Mouse (Mus musculus) limb, embryonic 10.5 days (tissue): Measurements from ENCODE around the gene Fry. TPM values are rescaled to one million over a fixed set of nuclear protein-coding genes. Genes with fewer than 3 reads are reported as not detected.

Source experiments
- DNase-seq: peaks from one replicate; pipeline ENCODE4 v3.0.0-alpha.2; 2017; ENCODE audit warnings: low spot score
- H3K27ac ChIP-seq: fragments of 300-500 bp; sonication (generic); 2 replicates; pipeline ENCODE4 v1.5.1; 2016; ENCODE audit warnings: mild to moderate bottlenecking
- H3K27me3 ChIP-seq: fragments of 300-500 bp; sonication (generic); 2 replicates; pipeline ENCODE4 v1.6.1; 2016; ENCODE audit warnings: low read depth, mild to moderate bottlenecking; ENCODE audit not compliant: poor library complexity, severe bottlenecking
- H3K36me3 ChIP-seq: fragments of 300-500 bp; sonication (generic); 2 replicates; pipeline ENCODE4 v1.6.1; 2016; ENCODE audit warnings: mild to moderate bottlenecking, moderate library complexity
- H3K4me1 ChIP-seq: fragments of 300-500 bp; sonication (generic); 2 replicates; pipeline ENCODE4 v1.6.1; 2016
- H3K4me3 ChIP-seq: fragments of 300-500 bp; sonication (generic); 2 replicates; pipeline ENCODE4 v1.5.1; 2016; ENCODE audit warnings: mild to moderate bottlenecking, moderate library complexity
- H3K9me3 ChIP-seq: fragments of 300-500 bp; sonication (generic); replicated peaks from 2 replicates; pipeline ENCODE4 v1.6.1; 2016; ENCODE audit warnings: mild to moderate bottlenecking
- WGBS: fragments of 180-500 bp; shearing (Covaris S2); methylation state at CpG from one replicate; pipeline ENCODE4 v1.1.7; 2016; 5-methylcytosine and 5-hydroxymethylcytosine counted together
- polyA plus RNA-seq: library from polyadenylated mRNA; unstranded; fragments of >200 nt; fragmentation: Nextera tagmentation; extraction: Ambion mirVana; gene quantifications from 2 replicates; pipeline ENCODE4 v1.2.1, GENCODE M21; 2016

Gene Fry
- 3.2 and 3.3 TPM in 2 replicates for polyA plus RNA-seq

DNA sequence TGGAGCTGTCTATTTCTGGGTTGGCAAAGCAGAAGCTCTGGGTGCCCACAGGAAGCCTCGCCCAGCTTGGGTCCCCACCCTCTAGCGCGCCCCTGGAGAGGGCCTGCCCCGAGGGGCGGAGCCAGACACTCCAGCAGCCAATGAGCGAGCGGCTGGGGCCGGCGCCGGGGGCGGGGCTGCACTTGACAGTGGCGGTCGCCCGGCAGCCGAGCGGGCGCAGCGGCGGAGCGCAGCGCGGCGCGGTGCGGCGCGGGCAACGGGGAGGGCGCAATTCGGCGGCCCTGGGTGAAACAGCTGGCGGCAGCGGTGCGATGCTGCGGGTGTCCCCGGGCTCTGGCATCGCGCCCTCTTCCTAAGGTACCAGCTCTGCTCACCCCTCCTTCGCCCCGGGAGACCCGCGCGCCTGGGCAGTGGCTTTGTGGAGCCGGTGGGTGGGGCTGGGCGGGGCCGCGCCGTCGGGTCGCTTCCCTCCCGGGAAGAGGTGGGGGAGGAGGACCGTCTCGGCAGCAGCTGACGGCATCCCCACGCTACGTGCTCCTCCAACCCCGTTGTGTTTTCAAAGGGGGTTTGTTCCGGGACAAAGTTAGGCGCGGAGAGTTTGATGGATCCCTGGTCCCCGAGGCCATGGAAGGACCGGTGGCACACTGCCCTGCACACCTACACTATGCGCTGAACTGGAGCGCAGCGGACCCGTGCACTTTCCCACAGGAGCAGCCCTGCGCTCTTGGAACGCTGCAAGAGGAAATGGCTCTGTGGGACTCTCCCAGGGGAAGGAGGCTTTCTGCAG lies at the start of gene Fry:
Fry (plus strand) TSS at position 191 of the 787 bp plus-strand sequence.
- peaks cover 17% of the 10 kb centered on the region for H3K27me3 ChIP-seq
- H3K27ac ChIP-seq: peak within 1 kb of the TSS; percentile 63; the same call in 1 of the 2 replicates
- H3K9me3 ChIP-seq: 0 out of 2 replicates have a peak, but pooled peaks cover 4% of the 10 kb centered on the region
- no peaks in the 10 kb centered on the region for H3K36me3 ChIP-seq
- under 1% methylated on average over 68 of the region's 68 CpGs for WGBS
- peak; percentile 90 for DNase-seq
- H3K4me3 ChIP-seq: peak within 1 kb of the TSS; percentile 68
- peaks cover 19% of the 10 kb centered on the region for H3K4me1 ChIP-seq

DNA sequence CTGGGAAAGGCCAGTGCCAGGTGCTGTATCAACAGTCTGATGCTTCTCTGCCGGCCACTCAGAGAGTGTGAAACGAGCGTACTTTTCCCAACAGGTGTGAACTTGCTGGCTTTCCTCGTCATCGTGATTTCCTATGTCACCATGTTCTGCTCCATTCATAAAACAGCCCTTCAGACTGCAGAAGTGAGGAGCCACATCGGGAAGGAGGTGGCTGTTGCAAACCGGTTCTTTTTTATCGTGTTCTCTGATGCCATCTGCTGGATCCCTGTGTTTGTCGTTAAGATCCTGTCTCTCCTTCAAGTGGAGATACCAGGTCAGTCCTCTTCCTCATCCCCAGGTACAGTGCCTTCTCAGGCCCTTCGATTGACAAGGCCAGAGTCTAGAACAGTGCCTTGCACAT lies 48.4 kb upstream of the Fry start:
- Histone ChIP-seq H3K27ac (no peak overlapping the region), H3K4me3 (no peak overlapping the region), H3K27me3 (no peaks in the 10 kb centered on the region), H3K4me1 (no peaks in the 10 kb centered on the region), H3K36me3 (no peaks in the 10 kb centered on the region), H3K9me3 (no peaks in the 10 kb centered on the region)
- DNase-seq: no peak
- WGBS: 27% methylated on average over 10 of the region's 10 CpGs

DNA sequence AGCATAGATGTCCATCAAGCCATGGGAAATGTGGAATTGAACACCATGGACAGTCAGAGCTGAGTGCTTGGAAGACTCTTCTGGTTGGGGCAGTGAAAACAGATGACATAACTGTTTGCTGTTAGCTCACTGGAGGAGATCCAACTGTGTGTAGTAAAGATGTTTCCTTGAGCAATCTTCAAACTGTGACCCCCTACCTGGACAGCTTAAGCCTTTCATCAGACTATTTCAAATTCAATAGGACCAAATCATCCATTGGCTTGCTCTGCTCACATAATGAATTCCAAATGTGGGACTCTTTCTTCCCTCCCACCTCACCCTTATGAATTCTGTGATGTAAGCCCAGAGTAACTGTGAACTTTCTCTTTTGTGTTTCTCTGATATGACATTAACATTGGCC lies 46.7 kb upstream of the Fry start:
- Histone ChIP-seq H3K4me3 (no peak overlapping the region), H3K27me3 (no peaks in the 10 kb centered on the region)
- no peak for DNase-seq

DNA sequence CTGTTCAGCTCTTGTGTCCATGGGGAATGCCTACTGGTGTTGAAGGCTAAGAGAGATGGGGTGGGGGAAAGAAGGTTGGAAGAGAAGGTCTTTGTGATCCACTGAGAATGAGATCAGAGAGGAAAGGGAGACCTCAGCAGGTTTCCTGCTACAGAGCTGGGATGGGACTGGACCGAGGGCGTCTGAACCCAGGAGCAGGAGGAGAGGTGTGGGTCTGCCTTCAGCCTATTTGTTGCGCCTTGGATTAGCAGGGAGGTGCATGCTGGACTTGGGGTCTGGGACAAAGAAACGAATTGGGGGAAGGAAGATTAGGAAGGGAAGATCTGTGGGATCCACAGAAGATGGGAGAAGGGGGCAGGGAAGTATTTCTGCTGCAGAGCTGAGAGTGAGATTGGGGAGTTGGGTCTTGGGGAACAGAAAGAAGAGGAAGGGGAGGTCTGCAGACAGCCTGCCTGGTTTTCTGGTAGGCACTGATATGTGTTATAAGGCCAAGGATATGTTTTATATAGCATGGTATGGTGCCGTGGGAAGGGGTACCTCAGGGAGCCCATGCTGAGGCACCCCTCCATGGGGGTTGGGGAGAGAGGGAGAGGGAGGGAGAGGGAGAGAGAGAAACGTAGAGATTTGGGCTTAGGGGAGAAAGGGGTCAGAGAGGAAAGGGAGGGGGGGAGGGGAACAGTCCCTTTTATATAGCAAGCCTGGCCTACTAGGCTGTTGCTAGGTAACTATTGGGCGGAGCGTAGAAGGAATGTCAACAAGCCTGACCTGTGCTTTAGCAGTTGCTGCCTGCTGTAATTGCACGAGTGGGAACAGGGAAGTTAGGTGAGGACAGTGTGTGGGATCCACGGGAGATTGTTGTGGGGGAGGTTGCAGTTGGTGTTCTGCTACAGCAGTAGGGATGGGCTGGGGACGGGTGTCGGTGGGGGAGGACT lies 38.3 kb upstream of the Fry start:
- H3K4me3 ChIP-seq: peak overlapping the region; percentile 22; the same call in 1 of the 2 replicates
- peak overlapping the region; percentile 80 for H3K27ac ChIP-seq
- peak; percentile 46 for DNase-seq
- no peaks in the 10 kb centered on the region for H3K9me3 ChIP-seq
- H3K4me1 ChIP-seq: peaks cover 14% of the 10 kb centered on the region
- no peaks in the 10 kb centered on the region for H3K27me3 ChIP-seq
- 26% methylated on average over 12 of the region's 12 CpGs for WGBS
- no peaks in the 10 kb centered on the region for H3K36me3 ChIP-seq

More for the DNA sequence above, 46.7 kb upstream of the Fry start:
- Histone ChIP-seq H3K9me3 (no peaks in the 10 kb centered on the region), H3K36me3 (no peaks in the 10 kb centered on the region), H3K27ac (no peak overlapping the region), H3K4me1 (no peaks in the 10 kb centered on the region)

DNA sequence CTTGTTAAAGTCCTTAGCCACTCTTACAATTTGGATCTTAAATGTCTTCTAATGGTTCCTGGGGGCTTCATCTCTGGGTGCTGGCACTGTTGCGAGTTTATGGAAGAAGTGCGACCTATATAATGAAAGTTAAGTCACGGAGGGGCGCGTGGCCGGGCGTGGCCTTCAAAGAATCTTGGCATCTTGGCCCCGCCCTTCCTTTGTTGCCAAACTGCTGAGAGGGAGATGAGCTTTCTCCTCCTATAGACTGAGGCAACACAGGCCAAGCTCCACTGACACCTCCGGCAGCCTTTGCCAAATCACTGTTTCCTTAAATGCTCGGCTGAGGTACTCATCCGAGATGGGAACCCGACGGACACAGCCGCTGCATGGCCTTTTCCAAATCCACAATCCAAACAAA lies 35.7 kb upstream of the Fry start:
- 85% methylated on average over 14 of the region's 14 CpGs for WGBS
- Histone ChIP-seq H3K36me3 (no peaks in the 10 kb centered on the region), H3K4me1 (peaks cover 14% of the 10 kb centered on the region), H3K27ac (no peak overlapping the region), H3K4me3 (no peak overlapping the region), H3K27me3 (no peaks in the 10 kb centered on the region), H3K9me3 (no peaks in the 10 kb centered on the region; the same call in 1 of the 2 replicates)
- DNase-seq: no peak

DNA sequence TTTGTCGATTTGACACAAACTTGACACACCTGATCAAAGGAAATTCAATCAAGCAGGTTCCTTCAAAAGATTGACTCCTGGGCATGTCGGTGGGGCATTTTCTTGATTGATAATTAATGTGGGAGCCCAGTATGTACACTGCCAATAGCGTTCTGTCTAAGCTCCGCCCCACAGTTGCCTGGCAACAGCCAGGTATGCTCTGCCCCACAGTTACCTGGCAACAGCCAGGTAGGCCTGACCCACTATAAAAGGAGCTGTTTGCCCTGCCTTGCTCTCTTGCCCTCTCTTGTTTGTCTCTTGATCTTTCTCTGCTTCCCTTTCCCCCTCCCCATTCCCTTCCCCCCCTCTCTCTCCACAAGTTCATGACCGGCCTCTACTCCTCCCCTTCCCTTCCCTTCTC lies 35.3 kb upstream of the Fry start:
- H3K36me3 ChIP-seq: no peaks in the 10 kb centered on the region
- WGBS: 69% methylated on average over 5 of the region's 5 CpGs
- H3K9me3 ChIP-seq: no peaks in the 10 kb centered on the region; the same call in 1 of the 2 replicates
- DNase-seq: no peak
- H3K4me1 ChIP-seq: peaks cover 14% of the 10 kb centered on the region
- H3K27ac ChIP-seq: no peak overlapping the region
- no peaks in the 10 kb centered on the region for H3K27me3 ChIP-seq
- H3K4me3 ChIP-seq: no peak overlapping the region

DNA sequence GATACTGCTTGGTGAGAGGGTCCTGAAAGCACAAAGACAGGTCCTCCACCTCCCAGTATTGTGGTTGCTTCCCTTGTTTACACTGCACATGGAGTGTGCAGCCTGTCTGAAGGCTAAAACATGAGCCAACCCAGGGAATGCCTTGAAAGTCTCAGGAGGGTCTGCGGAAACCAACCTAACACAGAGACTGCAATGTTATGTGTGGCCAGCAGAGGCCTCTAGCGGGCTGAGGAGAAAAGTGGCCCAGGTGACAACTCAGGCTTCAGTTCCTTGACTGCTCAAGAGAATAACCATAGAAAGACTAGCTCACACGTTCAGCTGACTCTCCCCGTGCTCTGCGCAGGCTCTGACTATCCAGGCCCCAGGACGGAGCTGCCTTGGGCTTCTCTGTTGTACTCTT lies 20.8 kb upstream of the Fry start:
- 7% methylated on average over 6 of the region's 6 CpGs for WGBS
- no peaks in the 10 kb centered on the region for H3K9me3 ChIP-seq
- DNase-seq: peak; percentile 65
- no peaks in the 10 kb centered on the region for H3K27me3 ChIP-seq
- H3K27ac ChIP-seq: no peak overlapping the region
- H3K4me3 ChIP-seq: no peak overlapping the region
- H3K36me3 ChIP-seq: no peaks in the 10 kb centered on the region
- H3K4me1 ChIP-seq: no peaks in the 10 kb centered on the region

DNA sequence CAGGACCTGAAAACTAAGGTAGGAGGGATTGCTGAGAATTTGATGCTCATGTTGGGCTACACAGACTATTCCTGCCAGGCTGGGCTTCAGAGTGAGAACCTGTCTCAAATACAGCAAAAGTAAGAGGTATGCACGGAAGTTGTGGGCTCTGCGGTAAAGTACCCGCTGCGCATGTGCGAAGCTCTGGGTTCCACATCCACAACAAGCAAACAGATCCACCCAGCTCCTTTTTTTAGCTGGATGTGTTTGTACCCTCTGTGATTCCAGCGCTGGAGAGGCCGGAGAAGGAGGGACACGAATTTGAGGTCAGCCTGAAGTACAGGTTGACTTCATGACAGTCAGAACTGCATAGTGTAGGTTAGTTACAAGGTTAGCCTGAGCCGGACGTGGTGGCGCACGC lies 19.7 kb upstream of the Fry start:
- no peaks in the 10 kb centered on the region for H3K27me3 ChIP-seq
- no peak for DNase-seq
- no peaks in the 10 kb centered on the region for H3K9me3 ChIP-seq
- no peaks in the 10 kb centered on the region for H3K36me3 ChIP-seq
- no peak overlapping the region for H3K27ac ChIP-seq
- H3K4me3 ChIP-seq: no peak overlapping the region
- 96% methylated on average over 12 of the region's 12 CpGs for WGBS
- H3K4me1 ChIP-seq: no peaks in the 10 kb centered on the region

DNA sequence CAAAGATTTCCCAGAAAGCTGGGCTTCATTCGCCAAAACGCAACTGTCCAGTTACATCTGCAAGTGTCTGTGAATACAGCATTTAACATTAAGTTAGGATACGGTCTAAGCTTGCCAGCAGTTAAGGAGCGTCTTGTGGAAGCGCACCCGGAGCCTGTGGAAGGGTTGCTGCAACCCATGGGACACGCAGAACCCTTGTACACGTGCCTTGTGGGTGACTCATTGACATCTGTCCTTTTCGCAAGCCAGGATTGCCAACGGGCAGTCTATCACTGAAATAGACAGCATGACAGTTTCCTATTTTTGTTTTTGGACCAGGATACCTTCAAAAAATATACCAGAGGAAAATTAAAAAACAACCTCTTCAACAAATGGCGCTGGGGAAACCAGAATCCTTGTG lies 16.7 kb upstream of the Fry start:
- Histone ChIP-seq H3K36me3 (no peaks in the 10 kb centered on the region), H3K4me3 (no peak overlapping the region), H3K4me1 (no peaks in the 10 kb centered on the region), H3K9me3 (no peaks in the 10 kb centered on the region), H3K27ac (no peak overlapping the region), H3K27me3 (no peaks in the 10 kb centered on the region)
- 91% methylated on average over 11 of the region's 11 CpGs for WGBS
- no peak for DNase-seq

DNA sequence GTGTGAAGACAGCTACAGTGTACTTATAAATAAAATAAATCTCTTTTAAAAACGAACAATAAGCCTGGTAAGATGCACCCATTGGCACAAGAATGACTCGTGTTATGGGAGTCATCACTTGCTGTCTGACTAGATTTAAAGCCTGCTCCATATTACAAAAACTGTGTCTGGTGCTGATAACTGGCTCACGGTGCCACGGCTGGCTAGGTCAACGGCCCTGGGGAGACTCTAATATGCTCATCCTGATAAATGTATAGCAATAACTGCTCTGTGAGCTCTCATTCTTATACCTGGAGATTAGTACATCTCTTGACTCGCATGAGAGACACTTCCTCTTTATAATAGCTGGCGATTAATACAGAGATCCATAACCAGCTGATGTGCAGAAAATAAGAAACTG lies 12.1 kb upstream of the Fry start:
- Histone ChIP-seq H3K9me3 (no peaks in the 10 kb centered on the region), H3K36me3 (no peaks in the 10 kb centered on the region), H3K27ac (no peak overlapping the region), H3K4me3 (no peak overlapping the region), H3K27me3 (no peaks in the 10 kb centered on the region), H3K4me1 (no peaks in the 10 kb centered on the region)
- 93% methylated on average over 7 of the region's 7 CpGs for WGBS
- no peak for DNase-seq

DNA sequence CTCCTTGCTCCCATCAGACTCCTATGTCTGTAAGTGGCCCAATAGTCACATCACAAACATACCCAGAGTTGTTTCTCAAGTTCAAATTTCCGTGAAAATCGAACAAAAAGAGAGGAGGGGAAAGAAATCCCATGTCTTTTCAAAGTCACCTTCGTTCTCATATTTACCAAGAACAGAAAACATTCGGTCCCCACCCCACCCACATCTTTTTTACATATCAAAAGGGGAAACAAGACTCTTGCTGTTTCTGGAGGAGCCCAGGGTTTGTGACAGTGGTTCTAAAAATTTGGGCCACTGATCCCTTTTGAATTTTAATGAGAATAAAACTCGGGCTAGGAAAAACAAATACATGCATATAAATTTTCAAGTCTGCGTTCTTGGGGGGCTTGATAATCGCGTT lies 7.2 kb upstream of the Fry start:
- 61% methylated on average over 8 of the region's 8 CpGs for WGBS
- H3K36me3 ChIP-seq: no peaks in the 10 kb centered on the region
- H3K9me3 ChIP-seq: no peaks in the 10 kb centered on the region
- no peak overlapping the region for H3K4me3 ChIP-seq
- H3K4me1 ChIP-seq: peaks cover 6% of the 10 kb centered on the region; the same call in 1 of the 2 replicates
- H3K27me3 ChIP-seq: no peaks in the 10 kb centered on the region
- no peak overlapping the region for H3K27ac ChIP-seq
- no peak for DNase-seq

DNA sequence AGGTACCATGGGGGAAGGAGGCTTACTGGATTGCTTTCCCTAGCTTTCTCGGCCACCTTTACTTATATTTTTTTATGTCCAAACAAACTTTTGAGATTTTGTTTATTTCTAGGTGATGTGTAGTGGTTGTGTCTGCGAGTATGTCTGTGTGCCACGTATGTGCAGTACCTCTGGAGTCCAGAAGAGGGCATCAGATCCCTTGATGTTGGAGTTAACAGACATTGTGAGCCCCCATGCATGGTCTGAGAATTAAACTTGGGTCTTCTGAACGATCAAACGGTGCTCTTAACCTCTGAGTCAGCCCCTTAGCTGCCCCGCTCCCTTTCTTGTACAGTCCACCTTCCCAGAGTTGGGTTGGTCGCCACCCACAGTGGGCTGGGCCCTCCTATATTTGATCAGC lies 4.4 kb upstream of the Fry start:
- Histone ChIP-seq H3K4me3 (no peak overlapping the region), H3K27me3 (peaks cover 1% of the 10 kb centered on the region), H3K4me1 (peaks cover 14% of the 10 kb centered on the region), H3K36me3 (no peaks in the 10 kb centered on the region), H3K9me3 (0 out of 2 replicates have a peak, but pooled peaks cover 4% of the 10 kb centered on the region), H3K27ac (no peak overlapping the region)
- DNase-seq: no peak
- WGBS: 77% methylated on average over 7 of the region's 7 CpGs

DNA sequence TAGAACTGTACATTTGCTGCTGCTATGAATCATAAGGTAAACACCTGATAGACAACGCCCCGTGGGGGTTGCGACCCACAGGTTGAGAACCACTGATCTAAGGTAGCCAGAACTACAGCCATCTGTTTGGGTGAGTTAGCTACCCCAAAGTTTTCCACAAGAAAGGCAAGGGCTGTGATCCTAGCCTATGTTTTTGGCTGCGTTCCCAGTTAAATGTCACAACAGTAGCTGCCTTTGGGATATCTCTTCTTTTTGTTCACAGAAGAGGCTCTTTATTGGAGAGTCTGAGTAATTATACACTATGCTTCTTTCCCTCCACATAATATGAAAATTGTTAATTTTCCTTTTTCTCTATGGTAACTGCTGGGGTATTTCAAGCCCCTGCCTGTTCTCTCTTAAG lies 3.7 kb upstream of the Fry start:
- Histone ChIP-seq H3K4me3 (no peak overlapping the region), H3K4me1 (peaks cover 17% of the 10 kb centered on the region), H3K27ac (no peak overlapping the region), H3K9me3 (0 out of 2 replicates have a peak, but pooled peaks cover 4% of the 10 kb centered on the region), H3K27me3 (peaks cover 9% of the 10 kb centered on the region), H3K36me3 (no peaks in the 10 kb centered on the region)
- WGBS: 93% methylated on average over 4 of the region's 4 CpGs
- no peak for DNase-seq
